Mouse (Mus musculus): ENCODE data around the gene Reps2.

Gene Reps2

DNA sequence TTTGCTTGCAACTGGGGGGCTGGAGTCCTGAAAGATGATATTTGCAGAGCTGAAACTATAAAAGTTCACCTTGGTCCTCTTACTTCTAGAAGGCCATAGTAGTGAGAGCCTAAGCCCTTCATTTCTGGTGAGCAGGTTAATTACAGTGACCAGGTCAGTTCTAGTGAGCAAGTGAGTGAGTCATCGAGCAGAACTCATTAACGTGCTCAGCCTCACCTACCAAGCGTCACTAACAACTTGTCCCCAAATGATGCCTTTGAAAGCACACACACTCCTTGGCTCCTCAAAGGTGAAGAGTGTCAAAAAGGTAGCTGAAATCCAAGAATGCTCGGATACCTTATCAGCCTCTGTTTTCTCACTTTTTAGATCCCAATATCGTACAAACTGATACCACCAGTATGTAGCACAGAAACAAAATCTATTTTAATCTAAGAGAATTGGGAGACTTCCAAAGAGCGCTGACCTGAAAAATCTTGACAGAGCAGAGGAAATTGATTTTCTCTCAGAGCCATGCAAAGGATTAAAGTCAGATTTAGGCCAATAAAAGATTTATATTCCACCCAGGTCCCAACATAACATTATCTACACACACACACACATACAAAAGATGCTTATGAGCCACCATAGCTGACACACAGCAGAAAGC, 53.2 kb downstream of the Reps2 start:
- DNase-seq (ENCODE audit: low read depth, low spot score): no peak

DNA sequence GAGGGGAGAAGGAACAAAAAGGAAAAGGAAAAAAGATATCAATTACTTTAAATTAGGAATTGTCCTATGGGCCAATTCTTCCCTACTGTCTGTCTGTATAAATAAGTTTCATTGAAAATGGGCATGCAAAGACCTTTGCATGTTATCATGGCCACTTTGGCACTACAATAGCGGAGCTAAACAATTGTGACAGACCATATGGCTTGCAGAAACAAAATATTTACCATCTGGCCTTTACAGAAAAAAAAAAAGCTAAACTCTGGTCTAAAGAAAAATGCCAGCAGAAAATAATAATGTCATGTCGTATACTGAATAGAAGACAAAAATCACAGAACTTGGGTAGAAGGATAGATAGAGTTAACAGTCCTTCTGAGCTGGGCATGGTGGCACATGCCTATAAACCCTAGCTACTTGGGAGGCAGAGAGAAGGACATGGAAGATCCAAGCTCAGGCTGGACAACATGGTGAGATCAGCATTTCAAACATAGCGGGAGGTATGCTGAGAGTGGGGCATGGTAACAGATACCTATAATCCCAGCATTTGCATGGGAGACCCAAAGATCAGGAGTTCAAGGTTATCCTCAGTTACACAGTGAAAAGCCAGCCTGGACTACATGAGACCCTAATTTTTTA, 54.2 kb downstream of the Reps2 start:
- no peak for DNase-seq (ENCODE audit: low read depth, low spot score)

DNA sequence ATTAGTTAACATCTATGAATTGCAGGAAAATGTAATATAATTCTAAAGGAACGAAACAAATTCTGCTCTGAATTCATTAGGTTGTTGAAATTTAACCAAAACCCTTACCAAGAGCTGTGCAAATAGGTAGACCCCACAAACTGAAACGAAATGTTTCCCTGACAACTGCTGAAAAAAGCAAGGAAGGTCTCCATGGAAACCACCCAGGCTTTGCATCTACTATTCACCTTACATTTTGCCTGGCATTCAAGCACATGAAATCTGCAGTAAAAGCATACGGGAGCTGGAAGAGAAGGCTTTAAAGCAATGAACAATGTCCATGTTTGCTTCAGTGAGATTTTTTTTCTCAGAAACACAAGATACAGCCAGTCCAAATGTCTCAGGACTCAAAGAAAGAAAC, 59.1 kb downstream of the Reps2 start:
- no peak for DNase-seq (ENCODE audit: low read depth, low spot score)

DNA sequence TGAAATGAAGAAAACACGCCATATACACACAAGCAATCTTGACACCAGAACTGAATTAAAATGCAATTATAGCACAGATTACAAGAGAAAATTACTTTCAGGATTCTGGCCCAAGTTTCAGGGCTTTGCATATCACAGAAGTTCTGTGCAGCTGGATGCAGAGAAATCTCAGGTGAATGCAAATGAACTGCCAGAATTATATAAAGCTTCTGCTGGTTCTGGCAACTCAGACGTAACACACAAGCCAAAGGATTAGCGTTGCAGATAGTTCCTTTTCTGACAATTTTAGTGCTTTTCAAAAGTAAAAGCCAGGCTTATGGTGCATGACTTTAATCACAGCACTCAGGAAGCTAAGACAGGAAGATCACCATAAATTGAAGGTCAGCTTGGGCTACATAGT, 62.9 kb downstream of the Reps2 start:
- no peak for DNase-seq (ENCODE audit: low read depth, low spot score)

DNA sequence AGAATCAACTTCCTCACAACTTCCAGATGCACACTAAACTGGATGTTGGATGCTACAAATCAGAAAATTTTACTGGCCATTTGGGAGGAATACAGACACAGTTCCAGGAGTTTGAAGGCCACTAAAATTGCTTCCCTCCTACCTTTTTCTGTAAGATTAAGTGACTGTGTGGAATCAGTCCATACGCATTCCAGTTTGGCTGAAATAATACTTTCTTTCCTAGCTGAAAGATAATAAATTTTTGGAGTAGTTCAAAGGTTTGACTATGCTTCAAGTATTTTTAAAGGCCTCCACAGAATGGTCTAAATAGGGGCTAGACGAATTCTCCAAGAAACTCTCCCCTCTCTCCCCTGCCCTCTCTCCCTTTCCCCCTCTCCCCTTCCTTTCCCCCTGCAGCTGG, 75.0 kb downstream of the Reps2 start:
- DNase-seq (ENCODE audit: low read depth, low spot score): no peak

DNA sequence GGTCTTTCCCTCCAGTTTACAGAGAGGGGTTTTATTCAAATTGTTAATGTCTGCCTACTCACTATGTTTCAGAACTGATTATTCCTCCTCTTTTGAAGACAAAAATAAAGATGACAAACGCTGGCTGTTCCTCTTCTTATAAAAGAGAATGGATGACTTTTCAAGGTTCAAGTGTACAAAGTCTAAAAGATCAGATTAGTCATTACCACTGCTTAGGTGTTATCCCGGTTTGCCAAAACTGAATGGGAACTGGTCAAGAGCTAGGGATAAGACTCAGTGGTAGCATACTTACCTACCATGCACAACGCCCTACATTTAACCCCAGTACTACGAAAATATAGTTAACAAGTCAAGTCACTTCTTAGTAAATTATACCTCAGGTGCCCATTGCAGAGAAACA, 77.9 kb downstream of the Reps2 start:
- DNase-seq (ENCODE audit: low read depth, low spot score): no peak

DNA sequence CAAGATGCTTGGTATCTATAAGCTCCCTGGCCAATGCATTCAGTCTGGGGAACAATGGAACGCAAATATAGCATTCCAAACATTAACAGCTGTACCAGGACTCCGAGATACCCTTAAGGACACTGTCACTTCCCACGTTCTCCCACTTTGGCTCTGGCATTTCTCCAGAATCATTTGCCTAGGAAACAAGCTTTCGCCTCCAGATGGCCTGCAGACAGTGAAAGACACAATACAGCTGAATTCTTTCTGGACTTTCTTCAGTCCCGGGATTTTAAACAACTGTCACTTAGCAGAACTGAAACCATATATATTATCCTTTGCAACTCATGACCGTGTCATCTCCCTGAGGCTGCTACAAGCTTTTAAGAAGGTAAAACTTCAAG, 87.0 kb downstream of the Reps2 start:
- DNase-seq (ENCODE audit: low read depth, low spot score): no peak

DNA sequence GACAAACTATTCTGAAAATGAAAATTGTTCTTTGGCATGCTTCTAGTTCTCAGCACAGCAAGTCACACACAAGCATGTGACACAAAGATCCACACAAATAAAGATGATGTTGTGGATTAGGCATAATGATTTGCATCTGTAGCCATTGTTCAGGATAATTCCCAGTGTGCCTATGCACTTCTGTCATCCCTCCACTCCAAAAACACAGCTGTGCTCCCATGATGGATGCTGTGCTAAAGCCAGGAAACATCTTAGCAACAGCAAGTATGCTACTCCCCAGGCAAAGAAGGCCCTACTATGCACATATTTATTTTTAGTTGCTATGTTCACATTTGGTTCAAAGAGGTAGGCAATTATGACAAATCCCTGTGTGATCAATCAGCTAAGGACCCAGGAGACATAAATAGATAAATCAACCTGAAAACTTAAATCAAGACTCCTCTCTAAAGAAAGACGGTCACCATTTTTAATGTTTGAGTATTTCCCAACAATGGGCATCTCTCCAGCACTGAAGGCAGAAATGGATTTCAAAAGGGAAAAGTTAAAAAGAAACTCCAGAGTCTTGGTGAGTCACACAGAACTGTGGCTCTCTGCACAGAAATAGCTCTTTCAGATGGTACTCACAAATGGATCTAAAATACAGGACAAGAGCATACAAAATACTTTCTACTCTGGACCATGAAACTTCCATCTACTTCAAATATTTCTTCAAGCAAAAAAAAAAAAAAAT, 87.6 kb downstream of the Reps2 start:
- DNase-seq (ENCODE audit: low read depth, low spot score): no peak

DNA sequence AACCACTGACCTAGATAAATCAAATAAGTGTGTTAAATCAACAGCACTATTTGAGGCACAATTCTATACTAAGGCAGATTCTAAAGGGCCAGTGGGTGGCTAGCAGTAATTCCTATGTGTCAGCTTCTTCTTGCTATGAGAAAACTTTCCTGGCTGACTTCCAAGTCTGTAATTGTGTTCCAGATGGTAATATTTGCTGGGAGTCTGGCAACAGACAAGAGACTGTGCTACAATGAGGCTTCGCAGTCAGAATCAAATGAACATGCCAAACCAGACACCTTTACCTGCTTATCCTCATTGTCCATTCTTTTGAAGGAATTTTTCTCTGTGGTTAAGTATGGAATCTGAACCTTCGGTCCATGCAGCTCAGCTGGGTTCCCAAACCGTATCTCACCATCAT, 88.9 kb downstream of the Reps2 start:
- peak; percentile 13 for DNase-seq (ENCODE audit: low read depth, low spot score)

DNA sequence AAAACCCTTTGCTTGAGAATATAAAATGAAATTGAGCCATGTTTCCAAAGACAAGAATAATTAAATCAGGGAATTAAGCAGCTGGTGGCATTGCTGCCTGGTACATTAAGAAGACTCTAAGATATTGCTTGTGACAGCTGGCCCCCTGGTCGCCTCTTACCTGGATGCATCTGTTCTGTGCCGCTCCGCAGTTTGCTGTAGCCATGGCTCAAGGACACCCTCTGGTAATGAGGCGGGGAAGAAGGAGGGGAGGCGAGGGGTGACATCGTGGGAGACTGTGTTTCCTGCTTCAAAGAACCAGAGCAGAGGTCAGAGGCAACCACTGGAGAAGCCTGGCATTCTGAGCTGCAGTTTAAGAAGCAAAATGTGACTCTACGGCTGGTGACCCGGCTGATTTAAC, 91.1 kb downstream of the Reps2 start:
- no peak for DNase-seq (ENCODE audit: low read depth, low spot score)

DNA sequence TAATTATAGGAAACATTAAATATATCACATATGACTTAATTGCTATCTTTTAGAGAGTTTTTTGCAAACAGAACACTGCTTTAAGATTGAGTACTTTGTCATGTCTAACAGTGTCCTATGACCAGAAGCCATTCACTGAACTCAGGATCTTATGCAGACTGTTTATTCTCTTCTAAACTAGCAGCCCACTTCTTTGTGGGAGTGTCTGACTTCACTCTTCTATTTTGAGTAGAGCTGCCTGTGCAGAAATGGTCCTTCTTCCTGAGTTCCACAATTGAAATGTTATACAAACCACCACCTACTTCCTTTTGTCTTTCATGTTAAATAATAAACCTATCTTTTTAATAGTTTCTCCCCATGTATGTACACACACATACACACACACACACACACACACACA, 98.4 kb downstream of the Reps2 start:
- DNase-seq (ENCODE audit: low read depth, low spot score): no peak

DNA sequence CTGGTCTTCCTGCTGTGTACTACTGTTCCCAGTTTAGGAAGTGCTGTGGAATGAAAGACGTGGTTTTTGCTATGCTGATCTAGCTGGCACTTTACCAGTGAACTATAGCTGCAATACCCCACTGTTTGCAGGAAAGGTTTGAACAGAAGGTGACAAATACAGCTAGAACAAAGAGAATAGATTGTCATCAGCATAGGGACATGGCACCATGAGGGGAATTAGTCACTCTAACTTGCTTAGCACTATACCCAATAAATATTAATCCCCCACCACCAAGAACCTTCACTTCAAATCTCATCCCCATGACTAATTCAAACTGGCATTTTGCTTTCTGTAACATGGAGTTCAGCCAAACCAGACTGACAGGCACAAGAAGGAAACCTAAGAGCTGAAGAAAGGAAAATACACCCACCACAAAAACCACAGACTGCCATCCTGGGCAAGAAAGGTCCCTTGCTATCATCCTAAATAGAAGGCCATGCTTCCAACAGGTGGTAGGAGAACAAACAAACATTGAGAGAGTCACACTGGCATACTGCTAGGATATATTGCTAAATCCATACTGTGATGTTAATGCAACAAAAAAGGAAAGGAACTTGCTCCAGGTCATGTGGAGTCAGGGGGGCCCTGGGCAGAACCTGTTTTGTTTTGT, 100.7 kb downstream of the Reps2 start:
- no peak for DNase-seq (ENCODE audit: low read depth, low spot score)

DNA sequence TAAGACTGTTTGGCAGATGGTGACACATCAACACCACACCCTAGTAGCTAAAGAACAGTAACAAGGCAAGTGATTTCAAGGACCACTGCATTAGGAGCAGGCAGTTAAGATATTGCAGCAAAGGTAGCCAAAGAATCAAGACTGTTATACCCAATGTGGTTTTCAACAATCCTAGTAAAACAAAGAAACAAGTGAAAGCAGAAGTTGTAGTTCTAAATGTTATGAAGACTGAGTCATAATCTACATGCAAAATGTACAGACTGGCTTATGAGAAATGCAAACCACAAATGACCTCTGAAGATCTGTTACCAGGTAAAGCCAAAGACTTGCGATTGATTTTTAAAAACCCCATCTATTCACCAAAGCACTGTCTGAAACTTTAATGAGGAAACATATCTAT, 101.5 kb downstream of the Reps2 start:
- no peak for DNase-seq (ENCODE audit: low read depth, low spot score)

DNA sequence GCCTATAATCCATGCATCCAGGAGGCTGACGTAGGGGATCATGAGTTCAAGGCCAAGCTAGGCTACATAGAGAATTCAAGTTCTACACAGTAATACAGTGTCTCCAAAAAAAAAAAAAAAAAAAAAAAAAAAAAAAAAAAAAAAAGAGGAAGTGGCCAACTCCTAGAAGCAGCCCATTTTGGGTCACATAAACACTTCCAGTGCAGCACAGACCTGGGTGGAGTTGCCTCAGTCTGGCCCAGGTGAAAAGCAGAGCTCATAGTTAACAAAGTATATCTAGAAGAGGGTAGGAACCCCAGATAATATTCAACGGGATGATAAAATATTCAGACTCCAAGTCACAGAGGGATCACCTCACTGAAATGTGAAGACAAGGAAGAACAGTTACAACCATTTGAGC, 112.4 kb downstream of the Reps2 start:
- DNase-seq (ENCODE audit: low read depth, low spot score): no peak

DNA sequence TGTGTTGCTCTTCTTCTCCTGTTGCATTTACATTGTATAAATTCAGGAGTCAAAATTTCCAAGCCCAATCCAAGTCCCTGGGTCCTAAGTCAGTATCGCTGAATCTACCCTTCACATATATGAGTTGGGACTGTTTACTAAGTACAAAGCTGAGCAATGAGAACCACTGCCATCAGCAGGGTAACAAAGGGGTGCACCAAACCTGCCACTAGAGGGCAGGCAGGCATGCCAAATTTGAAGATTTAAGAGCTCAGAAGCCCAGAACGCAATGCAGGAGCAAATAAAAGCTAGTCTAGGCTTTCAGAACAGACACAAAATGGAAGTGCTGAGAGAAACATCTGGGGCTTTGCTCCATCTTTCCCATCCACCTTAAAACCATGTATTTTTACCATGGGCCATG, 116.2 kb downstream of the Reps2 start:
- no peak for DNase-seq (ENCODE audit: low read depth, low spot score)

DNA sequence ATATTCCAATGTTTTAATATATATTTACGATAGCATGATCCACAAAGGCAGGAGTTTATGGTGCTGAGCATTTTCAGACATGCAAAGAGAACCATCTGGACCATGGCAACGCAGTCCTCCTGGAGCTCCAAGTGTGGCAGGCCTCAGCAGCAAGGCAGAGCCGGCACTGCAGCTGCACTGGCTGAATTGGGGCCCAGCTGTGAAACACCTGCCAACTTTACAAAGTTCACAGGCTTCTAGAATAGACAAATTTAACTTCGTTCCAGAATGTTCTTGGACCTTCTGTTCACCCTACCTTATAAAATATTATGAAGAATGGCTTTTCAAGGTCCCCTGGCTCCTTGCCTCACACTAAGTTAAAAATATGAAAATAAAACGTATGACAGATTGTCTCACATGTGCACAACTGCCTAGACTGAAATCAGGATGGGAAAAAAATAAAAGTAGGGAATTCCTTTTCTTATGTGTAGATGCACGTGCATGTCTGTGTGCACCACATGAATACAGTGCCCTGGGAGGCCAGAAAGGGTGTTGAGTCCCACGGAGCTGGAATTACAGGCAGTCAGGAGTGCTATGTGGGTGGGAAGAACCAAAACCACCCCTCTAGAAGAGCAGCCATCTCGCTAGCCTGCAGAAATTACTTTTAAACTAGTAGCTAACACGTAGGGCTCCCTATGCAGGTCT, 121.5 kb downstream of the Reps2 start:
- DNase-seq (ENCODE audit: low read depth, low spot score): no peak

DNA sequence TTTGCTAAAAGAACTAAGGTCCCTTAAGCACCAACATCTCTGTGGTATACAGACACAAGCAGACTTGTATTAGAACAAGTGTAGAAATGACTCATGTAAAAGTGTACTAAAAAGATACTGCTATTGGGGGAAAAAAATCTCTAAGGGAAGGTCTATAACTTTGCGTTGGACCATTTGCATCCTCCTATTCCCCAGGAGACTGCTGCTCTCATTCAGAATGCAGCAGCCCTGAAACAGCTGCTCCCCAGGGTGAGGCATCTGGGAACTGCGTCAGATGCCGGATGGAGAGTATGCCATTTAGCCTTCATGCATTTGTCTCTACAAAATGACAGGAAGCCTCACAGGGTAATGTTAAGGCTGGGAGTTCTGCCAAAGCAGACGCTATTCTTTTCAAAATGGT, 122.3 kb downstream of the Reps2 start:
- no peak for DNase-seq (ENCODE audit: low read depth, low spot score)

DNA sequence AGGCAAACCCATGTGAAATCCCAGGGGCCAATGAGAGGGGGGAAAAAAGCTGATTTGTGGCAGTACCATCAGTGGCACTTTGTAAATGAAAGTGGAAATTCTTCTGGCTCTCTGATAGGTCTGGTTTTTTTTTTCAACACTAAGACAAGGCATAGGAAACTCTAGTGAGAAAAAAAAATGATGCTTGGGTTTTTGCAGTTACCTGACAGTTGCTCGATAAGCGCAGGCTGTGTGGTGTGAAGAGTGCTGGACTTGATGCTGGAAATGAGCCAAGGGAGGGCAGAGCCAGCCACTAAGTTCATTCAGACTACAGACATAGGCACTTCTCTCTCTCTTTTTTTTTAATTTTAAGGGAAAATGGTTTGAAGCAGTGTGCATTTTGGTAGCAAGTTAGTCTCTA, 123.1 kb downstream of the Reps2 start:
- no peak for DNase-seq (ENCODE audit: low read depth, low spot score)

DNA sequence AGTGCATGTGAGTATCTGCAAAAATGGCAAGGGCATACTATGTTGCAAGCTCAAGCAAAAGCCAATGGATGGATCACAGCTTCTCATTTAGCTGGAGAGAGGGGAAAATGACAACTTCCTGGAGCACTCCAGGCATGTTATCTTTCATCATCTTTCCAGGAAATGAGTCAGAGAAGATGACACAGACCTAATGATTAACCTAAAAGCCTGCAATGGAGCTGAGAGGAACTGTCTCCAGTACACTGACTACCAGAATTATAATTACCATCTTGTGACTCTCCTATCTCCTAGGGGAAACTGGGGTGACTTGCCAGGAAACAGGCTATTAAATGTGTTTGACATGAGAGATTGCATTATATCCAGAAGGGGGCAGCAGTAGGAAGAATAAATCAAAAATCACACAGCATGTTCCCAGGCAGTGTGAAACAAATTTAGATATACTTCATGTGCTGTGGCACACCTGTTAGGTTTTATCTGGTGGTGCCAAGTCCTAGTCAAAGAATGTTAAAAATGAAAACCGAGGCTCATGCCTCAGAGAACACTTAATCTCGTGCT, 132.9 kb downstream of the Reps2 start:
- no peak for DNase-seq (ENCODE audit: low read depth, low spot score)

DNA sequence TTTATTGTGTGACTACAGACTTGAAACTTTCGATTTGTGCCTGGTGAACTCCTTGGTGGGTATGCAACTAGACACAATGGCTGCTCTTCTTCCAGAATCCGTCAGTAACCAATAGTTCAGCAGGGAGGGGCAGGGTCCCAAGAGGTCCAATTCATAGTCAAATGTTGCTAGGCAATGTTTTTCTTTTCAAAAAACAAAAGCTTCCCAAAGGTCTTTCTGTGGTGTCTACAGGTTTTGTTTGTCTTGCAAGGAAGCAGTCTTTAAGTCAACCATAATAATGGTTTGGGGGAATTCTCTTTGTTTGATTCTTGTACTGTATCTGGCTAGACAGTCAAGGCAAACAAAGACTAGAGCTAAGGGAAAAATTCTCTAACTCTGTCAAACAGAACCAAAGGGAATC, 138.3 kb downstream of the Reps2 start:
- no peak for DNase-seq (ENCODE audit: low read depth, low spot score)

DNA sequence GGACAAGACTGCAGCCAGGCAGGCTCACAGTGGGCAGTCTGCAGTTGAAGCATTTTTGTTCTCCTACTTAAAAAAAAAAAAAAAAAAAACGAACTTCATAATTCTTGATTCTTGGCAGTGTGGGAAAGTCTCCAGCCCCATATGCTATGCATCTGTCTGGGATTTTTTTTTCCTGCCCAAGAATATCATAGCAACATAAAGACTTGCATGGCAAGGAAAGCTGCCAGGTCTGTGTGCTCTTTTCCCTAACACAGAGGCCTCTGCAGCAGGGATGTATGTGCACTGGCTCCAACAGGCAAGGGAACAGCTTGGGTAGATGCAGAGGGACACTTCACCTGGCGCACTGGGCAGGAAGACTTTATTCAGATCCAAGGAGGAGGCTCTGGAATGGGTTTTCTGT, 140.0 kb downstream of the Reps2 start:
- no peak for DNase-seq (ENCODE audit: low read depth, low spot score)

DNA sequence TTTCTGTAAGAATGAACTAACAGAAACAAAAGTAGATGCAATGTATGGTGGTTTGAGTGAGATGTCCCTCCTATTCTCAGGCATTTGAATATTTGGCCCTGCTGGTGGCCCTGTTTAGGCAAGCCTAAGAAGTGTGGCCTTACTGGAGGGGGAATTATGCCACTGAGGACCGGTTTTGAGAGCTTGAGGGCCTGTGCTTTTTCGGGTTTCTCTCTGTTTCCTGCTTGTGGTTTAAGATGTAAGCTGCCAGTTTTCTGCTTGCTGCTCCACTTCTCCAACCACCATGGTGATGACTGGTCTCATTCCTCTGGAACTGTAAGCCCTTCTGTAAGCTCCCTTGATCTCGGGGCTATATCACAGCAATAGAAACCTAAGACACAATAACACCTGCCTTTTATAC, 142.5 kb downstream of the Reps2 start:
- no peak for DNase-seq (ENCODE audit: low read depth, low spot score)

All from embryo, embryonic 11.5 days (tissue).